In genomic region chr11:80670391-80670790, GRCm38 (mm10) we compare ENCODE assay signal across 9 mouse cellular contexts.
DNase-seq lines count a peak whose midpoint lies in the region; ATAC-seq lines count a peak whose summit lies in the region.
"Had no signal": no experiment of that assay in that cellular context is flagged by ENCODE, and none has a peak within 500 bp of the region (broad histone marks: within the 10 kb centered on the region; RNA-seq: fewer than 3 reads in every experiment).

No protein-coding gene starts in this region.

- no peaks in the 10 kb centered on the region for H3K27me3 ChIP-seq in hindbrain, embryonic 14.5 days (ENCODE audit: control insufficient read depth, insufficient read depth, low read length)

- peak; percentile 88 for ATAC-seq in hindbrain, embryonic 14.5 days (ENCODE audit: low FRiP score)
- peak; percentile 59 for ATAC-seq in megakaryocyte-erythroid progenitor cell, adult 5-6 weeks (replicated peaks; ENCODE audit: low FRiP score, low TSS enrichment, poor library complexity, severe bottlenecking)

- peaks cover 8% of the 10 kb centered on the region for H3K4me1 ChIP-seq in hindbrain, embryonic 14.5 days (replicated peaks; ENCODE audit: control insufficient read depth, insufficient read depth, low read length)
- H3K4me1 ChIP-seq: megakaryocyte, embryonic 14.5 days had no signal

- H3K9me3 ChIP-seq in hindbrain, embryonic 14.5 days (ENCODE audit: control insufficient read depth, low read length), result no peaks in the 10 kb centered on the region
- H3K9me3 ChIP-seq: megakaryocyte, embryonic 14.5 days had no signal

- peak overlapping the region; percentile 39; the same call in 1 of the 2 replicates for H3K9ac ChIP-seq in hindbrain, embryonic 14.5 days

- DNase-seq in left cerebral cortex, adult 11 months (ENCODE audit: low spot score), result peak; percentile 82
- DNase-seq in left cerebral cortex, postnatal 4 days, result no peak
- DNase-seq in MEL-GATA-1-ER (ENCODE audit: extremely low read depth, low read depth), result peak; percentile 6
- DNase-seq in cerebellum, postnatal 25 days, result peak; percentile 40 to 48
- DNase-seq in hindbrain, embryonic 14.5 days (ENCODE audit: low spot score), result peak; percentile 95
- no peak for DNase-seq in urinary bladder, postnatal 4 days (ENCODE audit: low spot score in 2 of 2)
- DNase-seq in thymus, adult 18-20 months, result no peak

- intact Hi-C loops in left cerebral cortex, postnatal 4 days (cut with DNase I), result loop anchor here (5.0 kb wide), 2 partner anchors 193 to 243 kb away; partner anchors contain the start of genes Cdk5r1 and Psmd11

- WGBS in hindbrain, embryonic 14.5 days, result 41% methylated on average over 1 of the region's 1 CpGs

- H3K4me3 ChIP-seq in hindbrain, embryonic 14.5 days (replicated peaks; ENCODE audit: low read length), result no peak overlapping the region
- H3K4me3 ChIP-seq: megakaryocyte, embryonic 14.5 days had no signal

- H3K36me3 ChIP-seq in hindbrain, embryonic 14.5 days (replicated peaks; ENCODE audit: control insufficient read depth, insufficient read depth), result no peaks in the 10 kb centered on the region

- peak overlapping the region; percentile 20; the same call in 1 of the 2 replicates for H3K4me2 ChIP-seq in hindbrain, embryonic 14.5 days (replicated peaks)

- peak overlapping the region; percentile 73 for H3K27ac ChIP-seq in hindbrain, embryonic 14.5 days

Comparison
In these comparisons a context has a peak if more than half of its experiments do, and no peak if none do; other contexts are left out.
1. DNase-seq: peak in left cerebral cortex, adult 11 months (single experiment), MEL-GATA-1-ER (single experiment), cerebellum, postnatal 25 days (2 of 2) and hindbrain, embryonic 14.5 days (single experiment); none in left cerebral cortex, postnatal 4 days (single experiment), urinary bladder, postnatal 4 days (0 of 2) and thymus, adult 18-20 months (0 of 2).